Mouse (Mus musculus) stomach, embryonic 14.5 days (tissue): Measurements from ENCODE around the gene Rad17. TPM values are rescaled to one million over a fixed set of nuclear protein-coding genes. Genes with fewer than 3 reads are reported as not detected.

Experiments
- ATAC-seq: fragments of 200-750 bp; cut with Nextera tagmentation; 2 replicates; pipeline ENCODE4 v1.8.0; 2017; ENCODE audit warnings: low read depth, moderate TSS enrichment; ENCODE audit not compliant: insufficient number of reproducible peaks, insufficient read depth, low FRiP score
- H3K27ac ChIP-seq: fragments of 300-500 bp; sonication (generic); 2 replicates; pipeline ENCODE4 v1.5.1; 2014; ENCODE audit warnings: mild to moderate bottlenecking, low read length, moderate library complexity, mixed read lengths
- H3K27me3 ChIP-seq: fragments of 300-500 bp; sonication (generic); 2 replicates; pipeline ENCODE4 v1.6.1; 2014; ENCODE audit warnings: low read length, control low read depth, mixed read lengths; ENCODE audit not compliant: control insufficient read depth, insufficient read depth
- H3K36me3 ChIP-seq: fragments of 300-500 bp; sonication (generic); 2 replicates; pipeline ENCODE4 v1.6.1; 2014; ENCODE audit warnings: mild to moderate bottlenecking, control low read depth, low read length, moderate library complexity, mixed read lengths; ENCODE audit not compliant: control insufficient read depth, insufficient read depth
- H3K4me1 ChIP-seq: fragments of 300-500 bp; sonication (generic); 2 replicates; pipeline ENCODE4 v1.6.1; 2014; ENCODE audit warnings: low read length, control low read depth, mixed read lengths; ENCODE audit not compliant: control insufficient read depth, insufficient read depth
- H3K4me2 ChIP-seq: fragments of 300-500 bp; sonication (generic); replicated peaks from 2 replicates; pipeline ENCODE4 v1.6.1; 2014; ENCODE audit warnings: low read depth, low read length, control low read depth
- H3K4me3 ChIP-seq: fragments of 300-500 bp; sonication (generic); 2 replicates; pipeline ENCODE4 v1.5.1; 2014; ENCODE audit warnings: low read depth, low read length, control low read depth
- H3K9ac ChIP-seq: fragments of 300-500 bp; sonication (generic); replicated peaks from 2 replicates; pipeline ENCODE4 v1.6.1; 2014; ENCODE audit warnings: low read depth, mild to moderate bottlenecking, control low read depth, low read length, moderate library complexity, mixed read lengths
- H3K9me3 ChIP-seq: fragments of 300-500 bp; sonication (generic); 2 replicates; pipeline ENCODE4 v1.6.1; 2016; ENCODE audit warnings: low read depth, low read length, control low read depth; ENCODE audit not compliant: control insufficient read depth
- WGBS: fragments of 180-500 bp; shearing (Covaris S2); extraction: QIAGEN DNeasy Blood & Tissue Kit; methylation state at CpG from one replicate; pipeline ENCODE4 v1.1.7; 2014; 5-methylcytosine and 5-hydroxymethylcytosine counted together
- polyA plus RNA-seq: library from polyadenylated mRNA; unstranded; fragments of >200 nt; fragmentation: Nextera tagmentation; extraction: Ambion mirVana; gene quantifications from 2 replicates; pipeline ENCODE4 v1.2.1, GENCODE M21; 2014

The Rad17 gene
- polyA plus RNA-seq, 1 experiment from 2014 or later, result 22.2 TPM

GRCm38 (mm10) chr13:100605845-100606244 lies 45.0 kb downstream of the Rad17 start:
- H3K27me3 ChIP-seq, result no peaks in the 10 kb centered on the region
- WGBS, result 71% methylated on average over 1 of the region's 1 CpGs
- no peaks in the 10 kb centered on the region for H3K36me3 ChIP-seq
- no peak overlapping the region for H3K4me2 ChIP-seq
- no peak overlapping the region for H3K4me3 ChIP-seq
- no peak overlapping the region for H3K27ac ChIP-seq
- H3K9ac ChIP-seq, result no peak overlapping the region
- H3K9me3 ChIP-seq, result peaks cover 4% of the 10 kb centered on the region; the same call in 1 of the 2 replicates
- H3K4me1 ChIP-seq, result no peaks in the 10 kb centered on the region
- no peak for ATAC-seq

- Histone ChIP-seq H3K4me3 (no peak overlapping the region), H3K4me2 (no peak overlapping the region), H3K36me3 (no peaks in the 10 kb centered on the region), H3K27ac (no peak overlapping the region), H3K27me3 (no peaks in the 10 kb centered on the region), H3K9me3 (peaks cover 4% of the 10 kb centered on the region; the same call in 1 of the 2 replicates), H3K4me1 (no peaks in the 10 kb centered on the region), H3K9ac (no peak overlapping the region)
- no peak for ATAC-seq
- WGBS, result 89% methylated on average over 11 of the region's 11 CpGs
Measured at GRCm38 (mm10) chr13:100603738-100604095, 47.1 kb downstream of the Rad17 start.

- ATAC-seq, result no peak
- no peak overlapping the region for H3K4me2 ChIP-seq
Measured at GRCm38 (mm10) chr13:100603031-100603737, 47.7 kb downstream of the Rad17 start.

GRCm38 (mm10) chr13:100602239-100602902 lies 48.5 kb downstream of the Rad17 start:
- Histone ChIP-seq H3K9me3 (no peaks in the 10 kb centered on the region), H3K27me3 (no peaks in the 10 kb centered on the region), H3K4me2 (no peak overlapping the region), H3K4me1 (no peaks in the 10 kb centered on the region), H3K27ac (no peak overlapping the region), H3K9ac (no peak overlapping the region), H3K36me3 (no peaks in the 10 kb centered on the region), H3K4me3 (no peak overlapping the region)
- WGBS, result 64% methylated on average over 5 of the region's 5 CpGs
- ATAC-seq, result no peak

More at GRCm38 (mm10) chr13:100603031-100603737, 47.7 kb downstream of the Rad17 start:
- 84% methylated on average over 10 of the region's 10 CpGs for WGBS
- Histone ChIP-seq H3K4me1 (no peaks in the 10 kb centered on the region), H3K27me3 (no peaks in the 10 kb centered on the region), H3K4me3 (no peak overlapping the region), H3K36me3 (no peaks in the 10 kb centered on the region), H3K9me3 (peaks cover 4% of the 10 kb centered on the region; the same call in 1 of the 2 replicates), H3K9ac (no peak overlapping the region), H3K27ac (no peak overlapping the region)

GRCm38 (mm10) chr13:100601034-100601433 lies 49.8 kb downstream of the Rad17 start:
- Histone ChIP-seq H3K4me3 (no peak overlapping the region), H3K27me3 (no peaks in the 10 kb centered on the region), H3K4me2 (no peak overlapping the region), H3K27ac (no peak overlapping the region), H3K4me1 (no peaks in the 10 kb centered on the region), H3K9ac (no peak overlapping the region), H3K9me3 (no peaks in the 10 kb centered on the region), H3K36me3 (no peaks in the 10 kb centered on the region; the same call in 1 of the 2 replicates)
- ATAC-seq, result no peak
- WGBS, result 61% methylated on average over 8 of the region's 8 CpGs

- no peak for ATAC-seq
- Histone ChIP-seq H3K4me2 (no peak overlapping the region), H3K27ac (no peak overlapping the region), H3K9me3 (no peaks in the 10 kb centered on the region), H3K36me3 (no peaks in the 10 kb centered on the region; the same call in 1 of the 2 replicates), H3K9ac (no peak overlapping the region), H3K27me3 (no peaks in the 10 kb centered on the region), H3K4me3 (no peak overlapping the region), H3K4me1 (no peaks in the 10 kb centered on the region)
- 80% methylated on average over 12 of the region's 12 CpGs for WGBS
Measured at GRCm38 (mm10) chr13:100600317-100600716, 50.5 kb downstream of the Rad17 start.

- Histone ChIP-seq H3K4me1 (no peaks in the 10 kb centered on the region), H3K27ac (no peak overlapping the region), H3K4me3 (no peak overlapping the region), H3K9me3 (no peaks in the 10 kb centered on the region), H3K9ac (no peak overlapping the region), H3K4me2 (no peak overlapping the region), H3K27me3 (no peaks in the 10 kb centered on the region), H3K36me3 (no peaks in the 10 kb centered on the region; the same call in 1 of the 2 replicates)
- no peak for ATAC-seq
- 82% methylated on average over 9 of the region's 9 CpGs for WGBS
Measured at GRCm38 (mm10) chr13:100597284-100597683, 53.6 kb downstream of the Rad17 start.

- H3K4me1 ChIP-seq, result no peaks in the 10 kb centered on the region
- ATAC-seq, result no peak
Measured at GRCm38 (mm10) chr13:100595552-100595885, 55.3 kb downstream of the Rad17 start.

More at GRCm38 (mm10) chr13:100595552-100595885, 55.3 kb downstream of the Rad17 start:
- no peaks in the 10 kb centered on the region for H3K27me3 ChIP-seq
- no peaks in the 10 kb centered on the region for H3K9me3 ChIP-seq
- no peak overlapping the region for H3K4me3 ChIP-seq
- H3K36me3 ChIP-seq, result no peaks in the 10 kb centered on the region; the same call in 1 of the 2 replicates
- H3K4me2 ChIP-seq, result no peak overlapping the region
- 82% methylated on average over 3 of the region's 3 CpGs for WGBS
- no peak overlapping the region for H3K9ac ChIP-seq
- H3K27ac ChIP-seq, result no peak overlapping the region
